Mouse (Mus musculus): ENCODE results near the gene Gm17359. TPM values are rescaled to one million over a fixed set of nuclear protein-coding genes. Genes with fewer than 3 reads are reported as not detected.

The Gm17359 gene
- polyA plus RNA-seq, 1 experiment from 2014 or later = 0.17 TPM

DNA sequence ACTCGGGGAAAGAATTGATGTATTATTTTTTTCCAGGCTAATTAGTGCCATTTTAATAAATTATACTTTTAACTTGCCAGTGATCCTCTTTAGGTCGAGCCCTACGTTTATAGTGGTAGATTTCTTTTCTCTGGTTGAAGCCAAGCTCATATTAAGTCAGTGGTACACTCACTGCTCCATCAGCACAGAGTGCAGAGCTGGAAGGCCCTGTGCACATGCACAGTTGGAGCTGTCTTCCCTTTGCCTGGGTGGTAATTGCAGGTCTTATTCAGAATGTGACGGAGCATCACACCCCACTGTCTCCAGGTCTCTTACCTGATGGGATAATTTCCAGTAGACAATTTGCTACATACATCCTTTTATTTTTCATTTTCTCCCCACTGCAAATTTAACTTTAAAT, 52.6 kb downstream of the Gm17359 start:
- no peak overlapping the region for H3K27ac ChIP-seq (ENCODE audit: low read depth, low read length)
- H3K4me2 ChIP-seq (ENCODE audit: low read length) = no peak overlapping the region
- no peaks in the 10 kb centered on the region for H3K36me3 ChIP-seq (ENCODE audit: control insufficient read depth, insufficient read depth, low read length)
- H3K9ac ChIP-seq (ENCODE audit: low read length) = no peak overlapping the region
- H3K9me3 ChIP-seq (replicated peaks; ENCODE audit: control insufficient read depth, low read length) = no peaks in the 10 kb centered on the region; the same call in 1 of the 2 replicates
- no peak overlapping the region for H3K4me3 ChIP-seq (ENCODE audit: low read depth, low read length)
- no peaks in the 10 kb centered on the region; the same call in 1 of the 2 replicates for H3K4me1 ChIP-seq (ENCODE audit: control insufficient read depth, insufficient read depth, low read length)
- peak; percentile 22 for DNase-seq (ENCODE audit: low spot score)
- H3K27me3 ChIP-seq (replicated peaks; ENCODE audit: control insufficient read depth, insufficient read depth, low read length) = no peaks in the 10 kb centered on the region
- ATAC-seq = no peak
- WGBS = 47% methylated on average over 4 of the region's 4 CpGs

DNA sequence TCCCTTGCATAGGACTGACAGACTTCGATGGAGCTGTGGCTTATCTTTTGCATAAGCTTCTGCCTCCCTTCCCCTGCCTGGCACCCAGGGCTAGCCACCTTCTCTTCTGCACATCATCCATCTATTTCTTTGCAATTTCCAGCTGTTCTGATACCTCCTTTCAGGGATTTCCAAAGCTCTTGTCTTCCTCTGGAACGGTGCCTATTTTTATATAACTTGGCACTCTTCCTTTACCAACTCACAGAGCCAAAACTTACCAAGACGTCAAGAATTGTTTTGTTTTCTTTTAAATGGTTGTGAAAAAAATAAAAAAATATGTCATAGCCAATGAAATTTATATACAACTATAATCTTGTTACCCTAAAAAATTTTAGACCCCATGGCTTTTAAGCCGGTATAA, 64.1 kb downstream of the Gm17359 start:
- no peak overlapping the region for H3K27ac ChIP-seq (ENCODE audit: low read depth, low read length)
- H3K4me3 ChIP-seq (ENCODE audit: low read depth, low read length) = no peak overlapping the region
- 79% methylated on average over 4 of the region's 4 CpGs for WGBS
- no peak overlapping the region for H3K4me2 ChIP-seq (ENCODE audit: low read length)
- H3K4me1 ChIP-seq (ENCODE audit: control insufficient read depth, insufficient read depth, low read length) = no peaks in the 10 kb centered on the region
- H3K9ac ChIP-seq (ENCODE audit: low read length) = no peak overlapping the region
- DNase-seq (ENCODE audit: low spot score) (no peak), ATAC-seq (no peak)
- no peaks in the 10 kb centered on the region for H3K36me3 ChIP-seq (ENCODE audit: control insufficient read depth, insufficient read depth, low read length)
- H3K9me3 ChIP-seq (replicated peaks; ENCODE audit: control insufficient read depth, low read length) = no peaks in the 10 kb centered on the region
- H3K27me3 ChIP-seq (replicated peaks; ENCODE audit: control insufficient read depth, insufficient read depth, low read length) = no peaks in the 10 kb centered on the region

DNA sequence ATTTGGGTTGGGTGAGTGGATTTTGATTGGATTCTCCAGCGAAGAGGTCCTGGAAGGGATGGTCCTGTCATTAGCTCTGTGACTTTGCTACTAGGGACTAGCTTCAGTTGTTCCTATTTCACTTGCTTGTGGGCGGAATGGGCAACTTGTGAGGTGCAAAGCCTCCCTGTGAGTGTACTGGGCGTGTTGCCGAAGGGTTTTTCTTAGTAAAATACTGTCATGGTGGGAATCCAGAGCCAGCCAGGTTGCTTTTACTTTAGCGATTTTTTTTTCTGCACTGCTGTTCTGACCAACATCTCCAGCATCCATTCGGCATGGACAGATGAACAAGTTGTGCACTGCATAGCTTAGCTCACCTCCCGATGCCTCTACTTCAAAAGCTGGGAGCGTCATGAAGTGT, 65.6 kb downstream of the Gm17359 start:
- Histone ChIP-seq H3K9me3 (replicated peaks; ENCODE audit: control insufficient read depth, low read length) (no peaks in the 10 kb centered on the region), H3K36me3 (ENCODE audit: control insufficient read depth, insufficient read depth, low read length) (no peaks in the 10 kb centered on the region), H3K27me3 (replicated peaks; ENCODE audit: control insufficient read depth, insufficient read depth, low read length) (no peaks in the 10 kb centered on the region), H3K4me3 (ENCODE audit: low read depth, low read length) (no peak overlapping the region), H3K4me1 (ENCODE audit: control insufficient read depth, insufficient read depth, low read length) (no peaks in the 10 kb centered on the region), H3K27ac (ENCODE audit: low read depth, low read length) (no peak overlapping the region), H3K4me2 (ENCODE audit: low read length) (no peak overlapping the region), H3K9ac (ENCODE audit: low read length) (no peak overlapping the region)
- WGBS = 95% methylated on average over 8 of the region's 8 CpGs
- DNase-seq (ENCODE audit: low spot score) (no peak), ATAC-seq (no peak)

DNA sequence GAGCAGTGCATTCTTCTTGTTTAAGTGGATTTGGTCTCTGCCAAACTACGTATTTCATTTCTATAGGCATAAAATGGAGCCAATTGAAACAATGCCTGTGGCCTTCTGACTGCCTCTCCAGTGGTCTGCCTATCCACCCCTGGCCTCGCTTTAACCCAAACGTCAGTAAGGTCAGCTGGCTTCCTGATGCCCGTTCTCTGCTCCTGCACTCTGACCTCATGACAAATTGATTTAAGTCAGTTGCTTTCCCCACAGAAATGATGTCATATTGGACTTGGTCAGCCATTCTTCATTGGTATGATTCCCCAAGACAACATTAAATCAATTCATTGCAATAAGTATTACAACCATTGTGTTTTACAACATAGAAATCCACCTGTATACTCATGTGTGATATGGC, 72.1 kb downstream of the Gm17359 start:
- Histone ChIP-seq H3K4me2 (ENCODE audit: low read length) (no peak overlapping the region), H3K36me3 (ENCODE audit: control insufficient read depth, insufficient read depth, low read length) (no peaks in the 10 kb centered on the region), H3K9ac (ENCODE audit: low read length) (no peak overlapping the region), H3K27me3 (replicated peaks; ENCODE audit: control insufficient read depth, insufficient read depth, low read length) (no peaks in the 10 kb centered on the region), H3K4me3 (ENCODE audit: low read depth, low read length) (no peak overlapping the region), H3K27ac (ENCODE audit: low read depth, low read length) (no peak overlapping the region), H3K4me1 (ENCODE audit: control insufficient read depth, insufficient read depth, low read length) (peaks cover 10% of the 10 kb centered on the region), H3K9me3 (replicated peaks; ENCODE audit: control insufficient read depth, low read length) (no peaks in the 10 kb centered on the region)
- 73% methylated on average over 4 of the region's 4 CpGs for WGBS
- DNase-seq (ENCODE audit: low spot score) (no peak), ATAC-seq (no peak)

DNA sequence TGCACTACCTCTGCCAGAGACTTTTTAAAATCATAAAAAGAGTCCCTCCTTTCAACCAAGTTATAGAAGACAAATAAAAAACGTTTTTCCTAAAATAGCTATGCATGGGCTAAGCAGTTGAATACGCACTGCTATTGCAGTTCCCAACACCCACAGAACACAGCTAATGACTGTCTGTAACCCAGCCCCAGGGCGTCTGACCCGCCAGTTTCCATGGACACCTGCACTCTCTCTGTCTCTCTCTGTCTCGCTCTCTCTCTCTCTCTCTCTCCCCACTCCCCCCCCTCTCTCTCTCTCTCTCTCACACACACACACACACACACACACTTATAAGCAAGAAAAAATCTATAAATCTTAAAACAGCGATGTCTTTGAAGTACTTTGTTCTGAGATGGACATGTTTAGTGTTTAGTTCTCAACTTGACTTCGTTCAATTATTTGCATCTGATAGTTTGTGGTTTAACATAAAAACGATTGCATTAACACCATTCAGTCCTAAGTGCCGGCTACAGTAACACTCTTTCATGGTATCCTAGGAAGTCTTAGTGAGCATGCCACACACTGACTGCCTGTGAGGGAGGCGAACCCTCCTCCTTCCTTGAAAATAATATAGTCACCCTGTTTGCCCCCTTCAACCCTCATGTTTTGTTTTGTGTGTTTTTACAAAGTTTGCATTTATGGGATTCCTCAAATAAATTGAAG, 73.6 kb downstream of the Gm17359 start:
- ATAC-seq (peak; percentile 83), DNase-seq (ENCODE audit: low spot score) (peak; percentile 59)
- no peak overlapping the region for H3K4me3 ChIP-seq (ENCODE audit: low read depth, low read length)
- WGBS = 18% methylated on average over 10 of the region's 10 CpGs
- H3K27me3 ChIP-seq (replicated peaks; ENCODE audit: control insufficient read depth, insufficient read depth, low read length) = no peaks in the 10 kb centered on the region
- H3K9me3 ChIP-seq (replicated peaks; ENCODE audit: control insufficient read depth, low read length) = no peaks in the 10 kb centered on the region
- no peaks in the 10 kb centered on the region for H3K36me3 ChIP-seq (ENCODE audit: control insufficient read depth, insufficient read depth, low read length)
- no peak overlapping the region for H3K27ac ChIP-seq (ENCODE audit: low read depth, low read length)
- no peak overlapping the region for H3K4me2 ChIP-seq (ENCODE audit: low read length)
- H3K4me1 ChIP-seq (ENCODE audit: control insufficient read depth, insufficient read depth, low read length) = peaks cover 10% of the 10 kb centered on the region
- H3K9ac ChIP-seq (ENCODE audit: low read length) = no peak overlapping the region

DNA sequence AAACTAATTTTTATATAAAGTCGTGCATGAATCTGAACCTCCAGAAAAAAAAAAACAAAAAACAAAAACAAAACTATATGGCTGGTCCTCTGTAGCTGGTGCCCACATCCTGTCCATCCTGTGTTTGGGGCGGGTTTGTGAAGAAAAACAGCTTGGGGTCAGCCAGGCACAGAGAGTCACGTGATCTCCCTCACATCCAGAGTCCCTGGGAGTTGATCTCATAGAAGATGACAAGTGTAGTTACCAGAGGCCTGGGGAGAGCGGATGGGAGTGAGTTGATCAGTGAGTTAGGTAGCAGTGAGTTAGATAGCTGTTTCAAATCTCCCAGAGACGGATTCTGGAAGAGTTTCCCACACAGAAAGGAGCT, 74.2 kb downstream of the Gm17359 start:
- Histone ChIP-seq H3K36me3 (ENCODE audit: control insufficient read depth, insufficient read depth, low read length) (no peaks in the 10 kb centered on the region), H3K9ac (ENCODE audit: low read length) (no peak overlapping the region), H3K4me2 (ENCODE audit: low read length) (no peak overlapping the region), H3K27me3 (replicated peaks; ENCODE audit: control insufficient read depth, insufficient read depth, low read length) (no peaks in the 10 kb centered on the region), H3K9me3 (replicated peaks; ENCODE audit: control insufficient read depth, low read length) (no peaks in the 10 kb centered on the region), H3K27ac (ENCODE audit: low read depth, low read length) (no peak overlapping the region), H3K4me3 (ENCODE audit: low read depth, low read length) (no peak overlapping the region), H3K4me1 (ENCODE audit: control insufficient read depth, insufficient read depth, low read length) (peaks cover 10% of the 10 kb centered on the region)
- DNase-seq (ENCODE audit: low spot score) = no peak
- WGBS = 39% methylated on average over 5 of the region's 5 CpGs
- no peak for ATAC-seq

DNA sequence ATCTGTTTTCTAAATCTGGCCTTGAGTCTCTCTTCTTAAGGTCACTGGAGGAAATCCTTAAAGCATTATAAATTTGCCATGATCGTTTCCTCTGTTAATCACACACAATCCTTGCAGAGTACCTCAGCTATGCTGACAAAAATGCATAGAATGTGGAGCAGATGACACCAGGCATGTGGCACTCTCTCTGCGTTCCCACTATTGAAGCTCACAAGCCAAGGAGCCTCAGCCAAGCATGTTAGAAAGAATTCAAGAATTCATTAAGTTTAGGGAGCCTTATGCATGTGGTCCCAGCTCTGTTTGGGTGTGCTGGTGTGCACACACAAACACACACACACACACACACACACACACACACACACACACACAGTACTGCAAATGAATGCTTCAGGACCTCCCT, 75.2 kb downstream of the Gm17359 start:
- ATAC-seq = no peak
- no peak overlapping the region for H3K4me3 ChIP-seq (ENCODE audit: low read depth, low read length)
- 74% methylated on average over 2 of the region's 2 CpGs for WGBS

DNA sequence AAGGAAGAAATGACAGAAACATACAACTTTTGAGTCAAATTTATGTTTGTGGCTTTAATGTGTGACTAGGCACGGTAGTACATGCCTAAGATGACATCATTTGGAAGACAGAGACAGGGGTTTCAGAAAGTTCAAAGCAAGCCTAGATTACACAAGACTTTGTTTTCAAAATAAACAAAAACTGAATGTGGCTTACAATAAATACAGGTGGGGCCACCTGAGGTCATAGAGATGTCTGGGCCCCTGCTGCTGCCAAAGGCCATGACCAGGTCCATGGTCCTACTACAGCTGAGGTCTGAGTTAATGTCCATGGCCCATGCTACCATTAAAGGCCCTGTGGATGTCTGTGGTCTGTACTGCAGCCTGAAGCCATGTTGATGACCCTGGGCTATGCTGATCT, 77.0 kb downstream of the Gm17359 start:
- 87% methylated on average over 1 of the region's 1 CpGs for WGBS
- peaks cover 23% of the 10 kb centered on the region for H3K4me1 ChIP-seq (ENCODE audit: control insufficient read depth, insufficient read depth, low read length)

More for the DNA sequence above, 75.2 kb downstream of the Gm17359 start:
- Histone ChIP-seq H3K27me3 (replicated peaks; ENCODE audit: control insufficient read depth, insufficient read depth, low read length) (no peaks in the 10 kb centered on the region), H3K4me2 (ENCODE audit: low read length) (no peak overlapping the region), H3K9ac (ENCODE audit: low read length) (no peak overlapping the region), H3K27ac (ENCODE audit: low read depth, low read length) (no peak overlapping the region), H3K9me3 (replicated peaks; ENCODE audit: control insufficient read depth, low read length) (no peaks in the 10 kb centered on the region), H3K4me1 (ENCODE audit: control insufficient read depth, insufficient read depth, low read length) (peaks cover 15% of the 10 kb centered on the region), H3K36me3 (ENCODE audit: control insufficient read depth, insufficient read depth, low read length) (no peaks in the 10 kb centered on the region)
- no peak for DNase-seq (ENCODE audit: low spot score)

DNA sequence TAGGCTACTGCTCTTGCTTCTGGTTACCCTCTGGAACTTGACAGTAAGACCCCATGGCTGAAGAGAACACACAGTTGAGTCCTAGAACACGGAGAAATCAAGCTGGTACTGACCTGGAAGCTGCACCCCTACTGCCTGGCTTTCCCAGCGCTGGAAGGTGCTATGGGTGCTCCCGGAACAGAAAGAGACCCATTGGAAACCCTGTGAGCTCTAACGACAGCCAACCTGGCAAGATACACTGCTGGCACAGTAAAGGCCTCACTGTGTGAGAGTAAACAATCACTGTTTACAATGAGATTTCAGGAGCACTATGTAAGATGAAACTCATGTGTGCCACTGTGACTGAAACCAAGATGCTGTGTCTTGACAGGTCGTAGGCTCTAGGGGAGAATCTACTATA, 78.6 kb downstream of the Gm17359 start:
- ATAC-seq = no peak
- Histone ChIP-seq H3K4me2 (ENCODE audit: low read length) (no peak overlapping the region), H3K27ac (ENCODE audit: low read depth, low read length) (no peak overlapping the region), H3K9me3 (replicated peaks; ENCODE audit: control insufficient read depth, low read length) (no peaks in the 10 kb centered on the region), H3K4me1 (ENCODE audit: control insufficient read depth, insufficient read depth, low read length) (peaks cover 18% of the 10 kb centered on the region), H3K9ac (ENCODE audit: low read length) (no peak overlapping the region), H3K36me3 (ENCODE audit: control insufficient read depth, insufficient read depth, low read length) (no peaks in the 10 kb centered on the region), H3K27me3 (replicated peaks; ENCODE audit: control insufficient read depth, insufficient read depth, low read length) (no peaks in the 10 kb centered on the region), H3K4me3 (ENCODE audit: low read depth, low read length) (no peak overlapping the region)
- WGBS = 79% methylated on average over 5 of the region's 5 CpGs
- DNase-seq (ENCODE audit: low spot score) = no peak

More for the DNA sequence above, 77.0 kb downstream of the Gm17359 start:
- ATAC-seq = no peak
- Histone ChIP-seq H3K9me3 (replicated peaks; ENCODE audit: control insufficient read depth, low read length) (no peaks in the 10 kb centered on the region), H3K9ac (ENCODE audit: low read length) (no peak overlapping the region), H3K4me3 (ENCODE audit: low read depth, low read length) (no peak overlapping the region), H3K27ac (ENCODE audit: low read depth, low read length) (no peak overlapping the region), H3K36me3 (ENCODE audit: control insufficient read depth, insufficient read depth, low read length) (no peaks in the 10 kb centered on the region), H3K27me3 (replicated peaks; ENCODE audit: control insufficient read depth, insufficient read depth, low read length) (no peaks in the 10 kb centered on the region), H3K4me2 (ENCODE audit: low read length) (no peak overlapping the region)
- no peak for DNase-seq (ENCODE audit: low spot score)
